Mouse (Mus musculus) embryonic fibroblast, embryonic 13.5 days (primary cell): ENCODE data around the gene Vipas39. TPM values are rescaled to one million over a fixed set of nuclear protein-coding genes. Genes with fewer than 3 reads are reported as not detected.
A peak's percentile ranks its signal among the peaks of the same experiment; 100 is the strongest.
"Not testable (repeated sequence)": the region's sequence is repeated elsewhere in the genome, so short reads cannot be mapped to it uniquely, and the experiment has no call there.

Source experiments
- H3K27ac ChIP-seq: 2 replicates; pipeline ENCODE4 v1.5.1; 2012; ENCODE audit warnings: low read length, control low read depth, inconsistent platforms; ENCODE audit not compliant: insufficient read depth
- H3K4me1 ChIP-seq: 2 replicates; pipeline ENCODE4 v1.6.1; 2011; ENCODE audit warnings: low read length; ENCODE audit not compliant: control insufficient read depth, insufficient read depth
- H3K4me3 ChIP-seq: 2 replicates; pipeline ENCODE4 v1.5.1; 2011; ENCODE audit warnings: mild to moderate bottlenecking, control low read depth, low read length; ENCODE audit not compliant: insufficient read depth
- CTCF ChIP-seq: IDR thresholded peaks from 2 replicates; pipeline ENCODE4 v1.5.1; 2011; ENCODE audit warnings: mild to moderate bottlenecking, control low read depth, low read length, moderate library complexity, borderline replicate concordance; ENCODE audit not compliant: insufficient read depth
- POLR2A ChIP-seq: IDR thresholded peaks from 2 replicates; pipeline ENCODE4 v1.6.1; 2011; ENCODE audit warnings: low read depth, mild to moderate bottlenecking, control low read depth, low read length, moderate library complexity
- polyA plus RNA-seq: library from polyadenylated mRNA; stranded (reverse); fragments of >200 nt; gene quantifications from 2 replicates; pipeline ENCODE4 v1.2.4, GENCODE M21; 2011; ENCODE audit warnings: low read depth; ENCODE audit not compliant: missing spikeins, insufficient read length

Gene Vipas39
- 29.3 and 30.4 TPM in 2 replicates for polyA plus RNA-seq

GRCm38 (mm10) chr12:87266108-87266826 lies at the start of gene Vipas39, which contains the start of gene Ahsa1:
Gene Vipas39, minus strand, starts transcription at chr12:87266256.
Gene Ahsa1, plus strand, starts transcription at chr12:87266479.
- TF ChIP-seq POLR2A (peak; percentile 97), CTCF (no peak)
- peaks cover 5% of the 10 kb centered on the region; the same call in 1 of the 2 replicates for H3K4me1 ChIP-seq

GRCm38 (mm10) chr12:87313098-87313497 lies 47.0 kb upstream of the Vipas39 start:
- no peak overlapping the region for H3K27ac ChIP-seq
- H3K4me1 ChIP-seq: no peaks in the 10 kb centered on the region
- no peak for TF ChIP-seq POLR2A
- no peak for TF ChIP-seq CTCF
- H3K4me3 ChIP-seq: no peak overlapping the region

More at GRCm38 (mm10) chr12:87266108-87266826, at the start of gene Vipas39, which contains the start of gene Ahsa1:
- Histone ChIP-seq H3K27ac (peak within 1 kb of the TSS; percentile 86), H3K4me3 (peak within 1 kb of the TSS; percentile 77)

GRCm38 (mm10) chr12:87306584-87306844 lies 40.5 kb upstream of the Vipas39 start:
- H3K4me3 ChIP-seq, H3K4me1 ChIP-seq, H3K27ac ChIP-seq: not testable (repeated sequence)

GRCm38 (mm10) chr12:87305767-87306583 lies 39.9 kb upstream of the Vipas39 start:
- no peaks in the 10 kb centered on the region for H3K4me1 ChIP-seq
- no peak overlapping the region for H3K4me3 ChIP-seq
- no peak overlapping the region for H3K27ac ChIP-seq
- TF ChIP-seq POLR2A: no peak
- no peak for TF ChIP-seq CTCF

- Histone ChIP-seq H3K27ac (no peak overlapping the region), H3K4me3 (no peak overlapping the region), H3K4me1 (no peaks in the 10 kb centered on the region)
- TF ChIP-seq CTCF (no peak), POLR2A (no peak)
Observed at GRCm38 (mm10) chr12:87301189-87301588, 35.1 kb upstream of the Vipas39 start.

GRCm38 (mm10) chr12:87300441-87300690 lies 34.3 kb upstream of the Vipas39 start:
- Histone ChIP-seq H3K4me1 (no peaks in the 10 kb centered on the region), H3K27ac (no peak overlapping the region), H3K4me3 (peak overlapping the region; percentile 50)
- TF ChIP-seq CTCF (no peak), POLR2A (no peak)

GRCm38 (mm10) chr12:87299657-87300440 lies 33.8 kb upstream of the Vipas39 start, which contains the start of gene Ism2:
Gene Ism2, minus strand, starts transcription at chr12:87299705.
- TF ChIP-seq CTCF (no peak), POLR2A (0 out of 2 replicates have a peak, but pooled peaks have one; percentile 15)
- Histone ChIP-seq H3K4me1 (no peaks in the 10 kb centered on the region), H3K27ac (no peak within 1 kb of the TSS), H3K4me3 (peak within 1 kb of the TSS; percentile 50)

- Histone ChIP-seq H3K27ac (no peak overlapping the region), H3K4me1 (no peaks in the 10 kb centered on the region), H3K4me3 (peak overlapping the region; percentile 50)
- no peak for TF ChIP-seq CTCF
- TF ChIP-seq POLR2A: no peak
Observed at GRCm38 (mm10) chr12:87299037-87299656, 33.1 kb upstream of the Vipas39 start.

GRCm38 (mm10) chr12:87293934-87294333 lies 27.9 kb upstream of the Vipas39 start:
- no peak overlapping the region for H3K4me3 ChIP-seq
- no peak overlapping the region for H3K27ac ChIP-seq
- TF ChIP-seq CTCF (no peak), POLR2A (no peak)
- no peaks in the 10 kb centered on the region for H3K4me1 ChIP-seq

- TF ChIP-seq POLR2A (no peak), CTCF (no peak)
- Histone ChIP-seq H3K4me1 (no peaks in the 10 kb centered on the region), H3K27ac (no peak overlapping the region), H3K4me3 (no peak overlapping the region)
Observed at GRCm38 (mm10) chr12:87289100-87289499, 23.0 kb upstream of the Vipas39 start.
